Mouse (Mus musculus) MEL (cell line): ENCODE results near the gene D430041D05Rik. TPM values are rescaled to one million over a fixed set of nuclear protein-coding genes. Genes with fewer than 3 reads are reported as not detected.

Experiments used
- DNase-seq: peaks from one replicate; pipeline ENCODE4 v3.0.0; 2011; ENCODE audit warnings: low read depth, low spot score
- H3K27ac ChIP-seq: 2 replicates; pipeline ENCODE4 v1.5.1; 2012; ENCODE audit warnings: low read depth, mild to moderate bottlenecking, control low read depth, low read length, moderate library complexity; ENCODE audit not compliant: control insufficient read depth
- H3K27me3 ChIP-seq, 2 experiments: fragments of 150-350 bp in 1 of 2; sonication (generic) in 1 of 2; 2 replicates each; pipeline ENCODE4 v1.6.1; 2012; ENCODE audit warnings: low read length in 2 of 2, mild to moderate bottlenecking in 2 of 2, improper control_type of control experiment in 1 of 2, moderate library complexity in 1 of 2; ENCODE audit not compliant: insufficient read depth in 2 of 2, control insufficient read depth in 1 of 2
- H3K36me3 ChIP-seq, 2 experiments: 2 replicates each; pipeline ENCODE4 v1.6.1; 2012 to 2014; ENCODE audit warnings: low read length in 2 of 2, improper control_type of control experiment in 1 of 2, inconsistent platforms in 1 of 2, mild to moderate bottlenecking in 1 of 2; ENCODE audit not compliant: insufficient read depth in 2 of 2, control insufficient read depth in 1 of 2
- H3K4me1 ChIP-seq, 2 experiments: fragments of 150-350 bp in 1 of 2; sonication (generic) in 1 of 2; 2 replicates each; pipeline ENCODE4 v1.6.1; 2012; ENCODE audit warnings: low read length in 2 of 2, improper control_type of control experiment in 1 of 2, mild to moderate bottlenecking in 1 of 2; ENCODE audit not compliant: insufficient read depth in 2 of 2, control insufficient read depth in 1 of 2
- H3K4me3 ChIP-seq, 2 experiments: fragments of 150-350 bp in 1 of 2; sonication (generic) in 1 of 2; 2 replicates each; pipeline ENCODE4 v1.5.1; 2012; ENCODE audit warnings: low read depth in 2 of 2, low read length in 2 of 2, mild to moderate bottlenecking in 2 of 2, moderate library complexity in 2 of 2, control low read depth in 1 of 2, improper control_type of control experiment in 1 of 2; ENCODE audit not compliant: control insufficient read depth in 1 of 2, insufficient read depth in 1 of 2
- H3K79me2 ChIP-seq: 2 replicates; pipeline ENCODE4 v1.6.1; 2012; ENCODE audit warnings: mild to moderate bottlenecking, low read length, moderate library complexity; ENCODE audit not compliant: control insufficient read depth, poor library complexity, insufficient read depth
- H3K9ac ChIP-seq: 2 replicates; pipeline ENCODE4 v1.6.1; 2012; ENCODE audit warnings: low read depth, mild to moderate bottlenecking, control low read depth, low read length, moderate library complexity; ENCODE audit not compliant: control insufficient read depth, poor library complexity, severe bottlenecking
- H3K9me3 ChIP-seq: fragments of 150-350 bp; sonication (generic); replicated peaks from 2 replicates; pipeline ENCODE4 v1.6.1; 2012; ENCODE audit warnings: mild to moderate bottlenecking, low read length, improper control_type of control experiment, moderate library complexity; ENCODE audit not compliant: insufficient read depth
- CHD2 ChIP-seq: IDR thresholded peaks from 2 replicates; pipeline ENCODE4 v1.6.1; 2011; ENCODE audit warnings: low read length, improper control_type of control experiment
- E2F4 ChIP-seq: IDR thresholded peaks from 2 replicates; pipeline ENCODE4 v1.6.1; 2011; ENCODE audit warnings: low read depth, low read length, improper control_type of control experiment, borderline replicate concordance
- ELF1 ChIP-seq: IDR thresholded peaks from 2 replicates; pipeline ENCODE4 v1.6.1; 2014; ENCODE audit warnings: low read depth, mild to moderate bottlenecking, inconsistent platforms, low read length, improper control_type of control experiment, moderate library complexity
- EP300 ChIP-seq, 2 experiments: IDR thresholded peaks; 2 replicates each; pipeline ENCODE4 v1.6.1; 2011; ENCODE audit warnings: improper control_type of control experiment in 2 of 2, low read length in 2 of 2, low read depth in 1 of 2, mild to moderate bottlenecking in 1 of 2
- ETS1 ChIP-seq: IDR thresholded peaks from 2 replicates; pipeline ENCODE4 v1.6.1; 2012; ENCODE audit warnings: low read depth, mild to moderate bottlenecking, inconsistent platforms, low read length, improper control_type of control experiment, moderate library complexity
- GABPA ChIP-seq: IDR thresholded peaks from 2 replicates; pipeline ENCODE4 v1.6.1; 2012; ENCODE audit warnings: low read depth, mild to moderate bottlenecking, inconsistent platforms, low read length, improper control_type of control experiment, moderate library complexity
- GATA1 ChIP-seq: IDR thresholded peaks from 2 replicates; pipeline ENCODE4 v1.6.1; 2011; ENCODE audit warnings: low read depth, low read length, improper control_type of control experiment
- HCFC1 ChIP-seq: IDR thresholded peaks from 2 replicates; pipeline ENCODE4 v1.6.1; 2012; ENCODE audit warnings: low read depth, mild to moderate bottlenecking, inconsistent platforms, low read length, improper control_type of control experiment, moderate library complexity
- JUND ChIP-seq: IDR thresholded peaks from 2 replicates; pipeline ENCODE4 v1.6.1; 2011; ENCODE audit warnings: low read depth, mild to moderate bottlenecking, improper control_type of control experiment, low read length
- MEF2A ChIP-seq: IDR thresholded peaks from 2 replicates; pipeline ENCODE4 v1.6.1; 2014; ENCODE audit warnings: low read depth, mild to moderate bottlenecking, inconsistent platforms, low read length, improper control_type of control experiment; ENCODE audit not compliant: poor library complexity, insufficient replicate concordance, severe bottlenecking; ENCODE audit errors: extremely low read depth
- MXI1 ChIP-seq: IDR thresholded peaks from 2 replicates; pipeline ENCODE4 v1.6.1; 2011; ENCODE audit warnings: mild to moderate bottlenecking, low read depth, low read length, improper control_type of control experiment
- MYC ChIP-seq: IDR thresholded peaks from 2 replicates; pipeline ENCODE4 v1.6.1; 2011; ENCODE audit warnings: low read depth, mild to moderate bottlenecking, low read length, improper control_type of control experiment, moderate library complexity
- NELFE ChIP-seq: IDR thresholded peaks from 2 replicates; pipeline ENCODE4 v1.6.1; 2011; ENCODE audit warnings: low read depth, low read length, improper control_type of control experiment
- NRF1 ChIP-seq: IDR thresholded peaks from 2 replicates; pipeline ENCODE4 v1.6.1; 2014; ENCODE audit warnings: low read depth, mild to moderate bottlenecking, inconsistent platforms, low read length, improper control_type of control experiment, moderate library complexity; ENCODE audit not compliant: poor library complexity, insufficient read depth, severe bottlenecking
- POLR2A ChIP-seq, 2 experiments: IDR thresholded peaks; 2 replicates each; pipeline ENCODE4 v1.6.1; 2011 to 2012; ENCODE audit warnings: low read length in 2 of 2, mild to moderate bottlenecking in 2 of 2, control low read depth in 1 of 2, improper control_type of control experiment in 1 of 2, low read depth in 1 of 2, moderate library complexity in 1 of 2; ENCODE audit not compliant: control insufficient read depth in 1 of 2, insufficient read depth in 1 of 2, poor library complexity in 1 of 2
- POLR2AphosphoS2 ChIP-seq: IDR thresholded peaks from 2 replicates; pipeline ENCODE4 v1.6.1; 2011; ENCODE audit warnings: low read length, improper control_type of control experiment
- POLR2AphosphoS5 ChIP-seq: IDR thresholded peaks from 2 replicates; pipeline ENCODE4 v1.6.1; 2012; ENCODE audit warnings: low read depth, borderline replicate concordance, mild to moderate bottlenecking, inconsistent platforms, low read length, moderate library complexity, mixed read lengths
- RCOR1 ChIP-seq: IDR thresholded peaks from 2 replicates; pipeline ENCODE4 v1.6.1; 2012; ENCODE audit warnings: low read depth, mild to moderate bottlenecking, inconsistent platforms, low read length, improper control_type of control experiment
- SIN3A ChIP-seq: IDR thresholded peaks from 2 replicates; pipeline ENCODE4 v1.6.1; 2012; ENCODE audit warnings: low read length, improper control_type of control experiment, inconsistent platforms
- SMC3 ChIP-seq: IDR thresholded peaks from 2 replicates; pipeline ENCODE4 v1.6.1; 2011; ENCODE audit warnings: low read depth, low read length, improper control_type of control experiment
- TAL1 ChIP-seq: IDR thresholded peaks from 2 replicates; pipeline ENCODE4 v1.6.1; 2012; ENCODE audit warnings: mild to moderate bottlenecking, inconsistent platforms, low read length, moderate library complexity, mixed read lengths
- TBP ChIP-seq: IDR thresholded peaks from 2 replicates; pipeline ENCODE4 v1.8.0; 2011; ENCODE audit warnings: low read depth, low read length, improper control_type of control experiment
- TCF12 ChIP-seq: IDR thresholded peaks from 2 replicates; pipeline ENCODE4 v1.6.1; 2014; ENCODE audit warnings: low read depth, mild to moderate bottlenecking, inconsistent platforms, low read length, improper control_type of control experiment, moderate library complexity
- UBTF ChIP-seq: IDR thresholded peaks from 2 replicates; pipeline ENCODE4 v1.6.1; 2012; ENCODE audit warnings: low read depth, mild to moderate bottlenecking, inconsistent platforms, low read length, improper control_type of control experiment, moderate library complexity, borderline replicate concordance; ENCODE audit not compliant: insufficient read depth
- USF1 ChIP-seq: IDR thresholded peaks from 2 replicates; pipeline ENCODE4 v1.6.1; 2014; ENCODE audit warnings: low read depth, mild to moderate bottlenecking, inconsistent platforms, low read length, improper control_type of control experiment, moderate library complexity
- USF2 ChIP-seq, 2 experiments: IDR thresholded peaks; 2 replicates each; pipeline ENCODE4 v1.6.1; 2011 to 2012; ENCODE audit warnings: improper control_type of control experiment in 2 of 2, low read length in 2 of 2, borderline replicate concordance in 1 of 2, inconsistent platforms in 1 of 2, low read depth in 1 of 2, mild to moderate bottlenecking in 1 of 2; ENCODE audit not compliant: insufficient read depth in 1 of 2
- ZC3H11A ChIP-seq: IDR thresholded peaks from 2 replicates; pipeline ENCODE4 v1.6.1; 2012; ENCODE audit warnings: low read depth, mild to moderate bottlenecking, inconsistent platforms, low read length, improper control_type of control experiment
- ZKSCAN1 ChIP-seq: IDR thresholded peaks from 2 replicates; pipeline ENCODE4 v1.6.1; 2012; ENCODE audit warnings: low read depth, mild to moderate bottlenecking, inconsistent platforms, low read length, improper control_type of control experiment, moderate library complexity
- ZNF384 ChIP-seq: IDR thresholded peaks from 2 replicates; pipeline ENCODE4 v1.6.1; 2012; ENCODE audit warnings: low read depth, mild to moderate bottlenecking, inconsistent platforms, low read length, improper control_type of control experiment
- polyA plus RNA-seq, 2 experiments: library from polyadenylated mRNA; stranded (reverse) in 1 of 2; unstranded in 1 of 2; fragments of >175 nt in 1 of 2; fragments of >200 nt in 1 of 2; gene quantifications; 2 replicates each; pipeline versions ENCODE4 v1.2.1 to v1.2.4; 2012; ENCODE audit warnings: low replicate concordance in 2 of 2, low read depth in 1 of 2; ENCODE audit not compliant: insufficient read length in 2 of 2, insufficient read depth in 1 of 2, missing spikeins in 1 of 2
- total RNA-seq: library from RNA; depleted of rRNA; stranded (reverse); fragments of 300-350 nt; gene quantifications from 2 replicates; pipeline ENCODE4 v1.2.3, GENCODE M21; 2012

Gene D430041D05Rik
- total and polyA plus RNA-seq, 3 experiments: 0.46 to 1.1 TPM; not detected in 1

GRCm38 (mm10) chr2:104104800-104105199 is 306.0 kb downstream of the D430041D05Rik start (continued):
- TF ChIP-seq POLR2AphosphoS5: no peak

- Histone ChIP-seq H3K4me1 (peaks cover 22 to 39% of the 10 kb centered on the region in 2 experiments), H3K9me3 (no peaks in the 10 kb centered on the region), H3K9ac (no peak overlapping the region), H3K27ac (no peak overlapping the region; the same call in 1 of the 2 replicates), H3K4me3 (no peak overlapping the region), H3K79me2 (no peaks in the 10 kb centered on the region), H3K36me3 (peaks cover 0 to 30% of the 10 kb centered on the region in 2 experiments; a peak in 2 of 4 replicates), H3K27me3 (no peaks in the 10 kb centered on the region)
- peak; percentile 51 for DNase-seq
- TF ChIP-seq MYC: no peak
- no peak for TF ChIP-seq ZNF384
- no peak for TF ChIP-seq ZC3H11A
- peak; percentile 72 for TF ChIP-seq RCOR1
- no peak for TF ChIP-seq TBP
- TF ChIP-seq MEF2A: no peak
- TF ChIP-seq POLR2A (IDR thresholded peaks at IDR 0.05; ENCODE audit: control insufficient read depth in 1 of 2, insufficient read depth in 1 of 2, low read depth in 1 of 2, low read length in 2 of 2, poor library complexity in 1 of 2): no peak
- TF ChIP-seq POLR2AphosphoS2: no peak
- peak; percentile 46; the same call in 1 of the 2 replicates for TF ChIP-seq TCF12
- peak; percentile 49 for TF ChIP-seq GATA1
- TF ChIP-seq SIN3A: no peak
- TF ChIP-seq ELF1: no peak
- TF ChIP-seq ZKSCAN1: no peak
- no peak for TF ChIP-seq HCFC1
- TF ChIP-seq MXI1: no peak
- no peak for TF ChIP-seq USF1
- no peak for TF ChIP-seq USF2 (IDR thresholded peaks at IDR 0.05; ENCODE audit: borderline replicate concordance in 1 of 2, insufficient read depth in 1 of 2, low read depth in 1 of 2, low read length in 2 of 2)
- TF ChIP-seq TAL1: peak; percentile 13; the same call in 1 of the 2 replicates
- no peak for TF ChIP-seq POLR2AphosphoS5
- TF ChIP-seq NELFE: no peak
- no peak for TF ChIP-seq SMC3
- no peak for TF ChIP-seq E2F4
- TF ChIP-seq UBTF: no peak
- TF ChIP-seq CHD2: no peak
- TF ChIP-seq ETS1: 0 out of 2 replicates have a peak, but pooled peaks have one; percentile 18
- peak; percentile 45 to 59; a peak in 3 of 4 replicates for TF ChIP-seq EP300 (IDR thresholded peaks at IDR 0.05; ENCODE audit: low read depth in 1 of 2, low read length in 2 of 2)
- TF ChIP-seq GABPA: no peak
- no peak for TF ChIP-seq NRF1
- TF ChIP-seq JUND: no peak
Observed at GRCm38 (mm10) chr2:104099946-104100345, 310.9 kb downstream of the D430041D05Rik start.
